Mouse (Mus musculus) embryonic fibroblast, embryonic 13.5 days (primary cell): ENCODE measurements around the gene 1110008L16Rik.

Experiments
- CTCF ChIP-seq: IDR thresholded peaks from 2 replicates; pipeline ENCODE4 v1.5.1; 2011; ENCODE audit warnings: mild to moderate bottlenecking, control low read depth, low read length, moderate library complexity, borderline replicate concordance; ENCODE audit not compliant: insufficient read depth
- POLR2A ChIP-seq: IDR thresholded peaks from 2 replicates; pipeline ENCODE4 v1.6.1; 2011; ENCODE audit warnings: low read depth, mild to moderate bottlenecking, control low read depth, low read length, moderate library complexity

GRCm38 (mm10) chr12:55407888-55408287, 108.5 kb downstream of the 1110008L16Rik start:
- TF ChIP-seq POLR2A (no peak), CTCF (no peak)
